Mouse (Mus musculus) MEL (cell line): ENCODE data around the gene Krtap16-3.

Source experiments
- CHD2 ChIP-seq: IDR thresholded peaks from 2 replicates; pipeline ENCODE4 v1.6.1; 2011; ENCODE audit warnings: low read length, improper control_type of control experiment
- CTCF ChIP-seq, 3 experiments: IDR thresholded peaks in 2 of 3; conservative IDR thresholded peaks in 1 of 3; 2 replicates each; pipeline ENCODE4 v1.5.1; 2011 to 2012; ENCODE audit warnings: low read length in 3 of 3, low read depth in 2 of 3, mild to moderate bottlenecking in 2 of 3, improper control_type of control experiment in 1 of 3, inconsistent platforms in 1 of 3, mixed read lengths in 1 of 3, moderate library complexity in 1 of 3; ENCODE audit not compliant: control insufficient read depth in 1 of 3, insufficient read depth in 1 of 3, poor library complexity in 1 of 3, severe bottlenecking in 1 of 3
- E2F4 ChIP-seq: IDR thresholded peaks from 2 replicates; pipeline ENCODE4 v1.6.1; 2011; ENCODE audit warnings: low read depth, low read length, improper control_type of control experiment, borderline replicate concordance
- ETS1 ChIP-seq: IDR thresholded peaks from 2 replicates; pipeline ENCODE4 v1.6.1; 2012; ENCODE audit warnings: low read depth, mild to moderate bottlenecking, inconsistent platforms, low read length, improper control_type of control experiment, moderate library complexity
- POLR2A ChIP-seq, 2 experiments: IDR thresholded peaks; 2 replicates each; pipeline ENCODE4 v1.6.1; 2011 to 2012; ENCODE audit warnings: low read length in 2 of 2, mild to moderate bottlenecking in 2 of 2, control low read depth in 1 of 2, improper control_type of control experiment in 1 of 2, low read depth in 1 of 2, moderate library complexity in 1 of 2; ENCODE audit not compliant: control insufficient read depth in 1 of 2, insufficient read depth in 1 of 2, poor library complexity in 1 of 2

DNA sequence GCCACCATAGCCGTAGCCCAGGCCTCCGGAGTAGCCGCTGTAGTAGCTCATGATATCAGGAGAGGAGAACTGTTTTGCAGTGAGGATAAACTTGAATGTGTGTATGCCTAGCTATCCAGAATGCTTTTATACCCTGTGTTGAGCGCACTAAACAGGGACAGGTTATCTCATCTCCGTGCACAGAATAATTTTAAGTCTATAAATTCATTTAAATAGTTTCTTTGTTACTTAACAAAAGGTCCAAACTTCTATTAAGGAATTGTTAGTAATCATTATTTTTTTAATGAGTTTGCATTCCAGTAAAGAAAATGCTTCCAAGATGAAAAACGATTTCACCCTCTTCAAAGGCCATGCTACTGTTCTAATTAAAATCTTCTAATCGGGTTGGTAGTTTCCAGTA, at the start of gene Krtap16-3:
- TF ChIP-seq POLR2A (IDR thresholded peaks at IDR 0.05; ENCODE audit: control insufficient read depth in 1 of 2, insufficient read depth in 1 of 2, low read depth in 1 of 2, low read length in 2 of 2, poor library complexity in 1 of 2): no peak
- TF ChIP-seq CTCF (IDR thresholded peaks at IDR 0.05 in 2 of 3, conservative IDR thresholded peaks at IDR 0.05 in 1 of 3; ENCODE audit: control insufficient read depth in 1 of 3, insufficient read depth in 1 of 3, low read depth in 2 of 3, low read length in 3 of 3, poor library complexity in 1 of 3, severe bottlenecking in 1 of 3): no peak
- TF ChIP-seq CHD2: no peak
- no peak for TF ChIP-seq ETS1
- no peak for TF ChIP-seq E2F4
